Mouse (Mus musculus) embryo, embryonic 11.5 days (tissue): ENCODE data around the gene Gnpda2.

Source experiments
- DNase-seq: peaks from one replicate; pipeline ENCODE4 v3.0.0-alpha.2; 2012; ENCODE audit warnings: low read depth, low spot score

The Gnpda2 gene

DNA sequence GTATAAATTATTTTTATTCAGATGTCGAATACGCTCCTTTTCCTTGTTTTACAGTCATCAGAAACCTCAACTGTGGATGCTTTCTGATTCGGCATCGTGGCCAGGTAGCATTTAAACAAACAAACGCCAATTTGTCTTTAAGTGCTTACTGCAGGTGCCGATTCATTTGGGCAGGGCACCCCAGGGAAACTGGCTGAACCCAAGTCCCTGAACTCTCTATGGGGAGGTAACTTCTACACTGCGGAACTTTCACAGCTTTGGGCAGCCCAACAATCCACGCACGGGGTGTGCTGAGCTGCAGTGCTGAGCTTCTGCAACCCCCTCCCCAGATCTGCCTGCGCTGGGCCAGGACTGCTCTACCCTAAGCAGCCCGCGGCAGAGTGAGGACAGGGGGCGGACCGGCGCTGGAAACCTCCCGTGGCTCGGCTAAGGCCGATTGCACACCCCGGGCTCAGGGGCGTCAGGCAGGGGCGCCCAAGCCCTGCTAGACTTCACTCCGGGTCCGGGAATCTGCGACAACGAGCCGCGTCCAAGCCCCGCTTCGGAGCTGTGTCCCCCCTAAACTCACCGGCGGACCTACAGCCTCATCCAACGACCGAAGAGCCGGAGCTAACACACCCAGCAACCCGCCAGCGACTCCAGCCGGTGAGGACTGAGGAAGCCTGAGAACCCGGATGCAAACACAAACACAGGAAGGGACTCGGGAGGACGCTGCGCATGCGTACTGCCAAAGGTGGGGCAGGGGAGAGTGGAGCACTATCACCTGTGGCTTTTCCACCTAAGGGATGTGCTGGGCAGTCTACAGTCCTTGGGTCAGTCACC lies at the start of gene Gnpda2:
Gnpda2 (minus strand) TSS at position 701 of the 822 bp plus-strand sequence.
- DNase-seq, result peak; percentile 73

DNA sequence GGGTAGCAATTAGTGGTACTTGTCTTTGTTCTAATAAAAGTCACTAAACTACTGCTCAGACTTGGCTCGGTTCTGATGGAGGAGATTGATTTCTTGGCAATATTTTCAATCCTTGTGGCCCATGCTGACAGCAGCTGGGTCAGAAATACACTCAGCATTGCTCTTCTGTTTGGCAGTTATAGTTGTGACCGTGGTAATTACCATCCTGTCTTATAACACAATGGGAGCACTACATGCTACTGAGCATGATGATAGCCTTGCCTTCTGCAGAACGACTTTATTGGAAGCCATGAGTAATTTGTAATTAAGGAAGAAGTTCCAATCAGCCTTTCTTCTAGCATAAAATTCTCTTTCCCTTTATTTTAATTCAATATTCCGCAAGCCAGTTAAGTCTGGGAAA lies 42.6 kb upstream of the Gnpda2 start:
- no peak for DNase-seq

DNA sequence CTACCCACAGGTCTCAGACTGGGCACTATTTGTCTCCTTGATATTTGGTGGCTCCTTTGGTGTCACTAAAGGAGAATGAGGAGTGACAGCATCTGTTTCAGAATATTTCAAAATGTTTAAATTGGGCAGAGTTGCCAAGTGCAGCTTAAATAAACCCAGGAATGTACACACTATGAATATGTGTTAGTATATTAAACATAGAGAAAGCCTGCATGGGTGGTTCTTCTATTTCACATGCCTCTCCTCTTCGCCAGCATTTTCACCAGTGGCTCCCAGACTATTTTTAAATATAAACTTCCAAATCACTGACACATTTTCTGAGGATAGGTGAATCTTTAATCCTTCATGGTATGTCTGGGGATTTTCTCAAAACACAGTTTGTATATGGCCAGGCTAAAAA lies 28.8 kb upstream of the Gnpda2 start:
- no peak for DNase-seq

DNA sequence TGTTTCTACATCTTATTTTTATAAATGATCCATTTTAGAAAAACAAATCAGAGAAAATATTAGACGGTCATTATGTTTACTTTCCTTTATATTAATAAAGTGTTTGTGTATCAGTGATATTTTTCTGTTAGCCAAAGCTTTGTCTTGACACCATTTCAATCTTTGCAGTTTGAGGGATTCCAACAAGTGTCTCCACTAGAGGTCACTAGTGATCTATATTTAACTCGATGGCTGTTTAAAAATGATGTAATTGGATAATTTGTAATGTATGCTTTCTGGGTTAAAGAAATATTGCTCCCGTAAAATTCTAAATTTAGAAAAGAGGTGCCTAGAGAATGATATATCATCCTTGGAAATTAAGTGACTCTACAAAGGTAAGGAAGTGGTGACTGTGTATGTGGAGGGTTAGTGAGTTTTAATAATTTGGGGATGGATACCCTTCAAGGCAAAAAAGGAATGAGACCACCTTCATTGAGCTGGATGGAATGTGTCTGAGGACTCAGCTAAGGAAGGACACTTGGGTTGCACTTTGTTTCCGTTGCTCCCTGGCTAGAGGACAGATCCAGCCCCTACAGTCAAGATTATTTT lies 21.2 kb upstream of the Gnpda2 start:
- DNase-seq, result no peak

DNA sequence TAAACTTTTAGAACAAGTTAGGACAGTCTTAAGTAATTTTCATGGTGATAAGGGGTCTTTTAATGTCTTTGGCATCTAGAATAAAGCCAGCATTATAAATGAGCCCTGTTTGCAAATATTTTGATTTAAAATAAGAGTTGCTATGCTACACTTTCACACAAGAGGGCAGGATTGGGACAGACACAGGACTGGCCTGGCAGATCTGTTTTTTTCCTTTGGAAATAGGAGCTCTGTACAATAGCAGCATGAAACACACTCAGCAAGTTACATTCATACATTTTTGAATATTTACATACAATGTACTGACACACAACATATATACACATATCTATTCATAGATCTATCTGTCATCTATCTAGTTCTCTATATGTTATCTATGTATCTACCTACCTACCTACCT lies 8.9 kb upstream of the Gnpda2 start:
- DNase-seq, result no peak

DNA sequence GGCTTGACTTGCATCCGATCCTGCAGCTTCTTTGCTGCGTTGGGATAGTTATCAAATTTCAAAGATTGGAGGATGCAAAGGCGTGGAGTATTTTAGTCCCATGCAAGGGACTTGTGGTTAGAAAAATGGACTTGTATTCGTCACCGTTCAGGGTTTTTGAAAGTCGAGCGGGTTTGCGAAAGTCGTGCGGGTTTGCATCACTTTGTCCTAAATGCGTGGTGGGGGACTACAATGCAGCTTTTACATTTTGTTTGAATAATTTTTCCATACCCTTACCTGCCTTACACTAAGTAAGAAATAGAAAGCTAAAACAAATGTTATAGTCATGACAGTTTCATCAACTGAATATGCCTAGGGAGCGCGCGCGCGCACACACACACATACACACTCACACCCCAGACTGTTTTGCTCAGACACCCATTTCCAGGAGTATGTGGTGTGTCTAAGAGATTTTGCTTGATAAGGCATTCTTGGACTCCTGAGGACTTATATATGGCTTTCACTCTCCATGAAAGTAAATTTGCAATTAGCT lies 34.7 kb downstream of the Gnpda2 start:
- peak; percentile 16 for DNase-seq

DNA sequence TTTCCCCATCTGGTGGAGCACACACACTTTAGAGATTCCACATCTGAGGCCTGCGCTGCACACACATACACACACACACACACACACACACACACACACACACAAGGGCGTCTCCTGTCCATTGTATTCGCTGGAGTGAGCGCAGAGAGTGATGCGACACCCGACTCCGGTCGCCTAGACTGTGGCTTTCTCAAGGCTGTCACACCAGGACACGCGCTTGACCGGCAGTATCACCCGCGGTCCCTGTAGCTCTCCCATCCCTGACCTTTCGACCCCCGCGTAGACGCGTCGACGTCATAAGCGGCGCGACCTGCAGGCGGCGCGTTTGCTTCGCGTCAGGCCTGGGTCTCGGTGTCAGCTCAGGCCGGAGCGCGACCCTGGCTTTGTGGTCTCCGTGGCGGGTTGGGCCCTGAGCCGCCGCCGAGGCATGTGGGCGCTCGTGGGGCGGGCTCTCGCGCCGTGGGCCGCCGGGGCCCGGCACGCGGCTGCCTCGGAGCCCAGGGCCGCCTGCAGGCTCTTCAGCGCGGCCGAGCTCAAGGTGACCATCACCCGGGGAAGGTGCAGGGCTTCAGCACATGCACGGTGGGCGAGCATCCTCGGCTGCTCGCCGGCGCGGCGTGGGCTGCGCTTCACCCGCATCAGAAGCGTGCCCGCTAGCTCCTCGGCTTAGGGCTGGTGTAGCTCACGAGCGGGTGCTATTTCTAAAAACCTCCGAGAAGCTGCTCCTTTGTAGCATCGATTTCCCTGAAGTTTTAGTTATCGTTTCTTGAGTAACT lies 35.3 kb downstream of the Gnpda2 start, which contains the start of gene Guf1:
Guf1 (plus strand) TSS at position 296 of the 776 bp plus-strand sequence.
- peak; percentile 88 for DNase-seq

DNA sequence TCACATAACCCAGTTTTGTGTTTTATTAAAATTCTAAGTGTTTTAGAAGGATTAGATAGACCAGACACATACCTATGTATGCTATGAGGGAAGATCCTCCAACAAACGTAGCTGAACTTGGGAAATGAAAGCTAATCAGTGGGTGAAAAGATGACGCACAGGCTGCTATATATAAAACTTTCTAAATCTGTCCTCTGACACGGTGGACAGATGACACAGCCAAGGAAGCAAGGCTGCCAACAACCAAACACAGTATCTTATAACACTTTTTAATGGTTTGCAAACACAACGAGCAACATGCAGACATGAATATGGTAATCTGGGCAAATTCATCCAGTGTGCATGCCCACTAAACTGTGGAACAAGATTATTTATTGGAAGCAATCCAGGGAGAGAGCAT lies 49.7 kb downstream of the Gnpda2 start, which contains the start of gene Yipf7:
Yipf7 (minus strand) TSS at position 160 of the 400 bp plus-strand sequence.
- DNase-seq, result no peak

DNA sequence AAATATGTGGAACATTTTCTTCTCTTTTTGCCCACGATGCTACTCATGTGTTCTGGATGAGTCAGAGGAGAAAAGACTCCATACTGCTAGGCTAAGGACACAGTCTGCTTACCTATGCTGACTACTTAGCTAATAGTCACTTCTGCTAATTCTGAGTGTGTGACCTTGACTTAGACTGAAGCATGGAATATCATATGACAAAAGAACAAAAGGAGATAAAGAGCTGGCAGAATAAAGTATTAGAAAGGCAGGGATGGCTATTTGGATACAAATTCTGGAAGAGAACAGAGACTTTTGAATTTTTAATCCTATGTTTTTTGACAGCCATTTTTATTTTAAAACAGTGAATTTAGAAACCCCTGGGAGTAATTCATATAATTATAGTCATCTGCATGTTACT lies 50.5 kb downstream of the Gnpda2 start:
- no peak for DNase-seq

DNA sequence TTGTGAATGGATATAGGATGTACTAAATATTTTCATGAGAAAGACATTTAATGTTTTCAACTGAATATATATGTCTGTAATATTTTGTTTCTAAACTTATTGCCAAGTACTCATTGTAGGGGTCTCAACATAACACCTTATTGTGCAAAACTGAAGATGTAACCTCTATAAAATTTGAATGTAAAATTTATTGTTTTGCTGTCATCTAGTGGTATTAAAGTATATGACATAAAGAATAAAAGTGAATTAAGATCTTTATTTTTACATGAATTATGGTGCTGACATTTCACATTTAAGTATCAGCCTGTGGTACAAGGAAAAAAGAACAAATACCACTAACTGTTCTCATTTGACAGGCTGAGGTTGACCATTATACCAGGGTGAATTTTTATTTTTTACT lies 68.2 kb downstream of the Gnpda2 start:
- DNase-seq, result no peak
